Mouse (Mus musculus): Measurements from ENCODE around the gene Mfsd12. TPM values are rescaled to one million over a fixed set of nuclear protein-coding genes. Genes with fewer than 3 reads are reported as not detected.

Gene Mfsd12
- total and polyA plus RNA-seq, 2 experiments from 2014 or later = 10.3 to 30.5 TPM

GRCm38 (mm10) chr10:81320550-81321347 lies 36.5 kb upstream of the Mfsd12 start, which contains the start of gene Cactin:
Gene Cactin (plus strand): TSS chr10:81321103.
- peak; percentile 91 for ATAC-seq (ENCODE audit: insufficient read depth, low read depth)
- Histone ChIP-seq H3K9me3 (replicated peaks; ENCODE audit: control insufficient read depth, low read length) (no peaks in the 10 kb centered on the region), H3K9ac (replicated peaks; ENCODE audit: low read depth, low read length) (peak within 1 kb of the TSS; percentile 93), H3K27ac (ENCODE audit: low read depth) (peak within 1 kb of the TSS; percentile 92), H3K4me2 (ENCODE audit: low read depth, low read length) (peak within 1 kb of the TSS; percentile 86), H3K4me1 (ENCODE audit: control insufficient read depth, insufficient read depth) (peaks cover 19% of the 10 kb centered on the region), H3K36me3 (replicated peaks; ENCODE audit: control insufficient read depth, insufficient read depth, low read length) (peaks cover 55% of the 10 kb centered on the region), H3K4me3 (ENCODE audit: low read depth, low read length) (peak within 1 kb of the TSS; percentile 97), H3K27me3 (ENCODE audit: control insufficient read depth, insufficient read depth, low read length) (no peaks in the 10 kb centered on the region)
- WGBS = under 1% methylated on average over 67 of the region's 68 CpGs
- peak; percentile 100 for DNase-seq (ENCODE audit: low spot score)
- TF ChIP-seq EP300 (IDR thresholded peaks at IDR 0.05; ENCODE audit: low read depth) (peak; percentile 96), CTCF (IDR thresholded peaks at IDR 0.05; ENCODE audit: low read depth) (peak; percentile 29)

- Histone ChIP-seq H3K9ac (replicated peaks; ENCODE audit: low read depth, low read length) (peak overlapping the region; percentile 93), H3K27ac (ENCODE audit: low read depth) (peak overlapping the region; percentile 92), H3K4me1 (ENCODE audit: control insufficient read depth, insufficient read depth) (peaks cover 19% of the 10 kb centered on the region), H3K9me3 (replicated peaks; ENCODE audit: control insufficient read depth, low read length) (no peaks in the 10 kb centered on the region), H3K36me3 (replicated peaks; ENCODE audit: control insufficient read depth, insufficient read depth, low read length) (peaks cover 57% of the 10 kb centered on the region), H3K4me2 (ENCODE audit: low read depth, low read length) (peak overlapping the region; percentile 86), H3K27me3 (ENCODE audit: control insufficient read depth, insufficient read depth, low read length) (no peaks in the 10 kb centered on the region), H3K4me3 (ENCODE audit: low read depth, low read length) (peak overlapping the region; percentile 97)
- TF ChIP-seq EP300 (IDR thresholded peaks at IDR 0.05; ENCODE audit: low read depth) (no peak), CTCF (IDR thresholded peaks at IDR 0.05; ENCODE audit: low read depth) (no peak)
- DNase-seq (ENCODE audit: low spot score) = no peak
- 2% methylated on average over 19 of the region's 20 CpGs for WGBS
- no peak for ATAC-seq (ENCODE audit: insufficient read depth, low read depth)
Observed at GRCm38 (mm10) chr10:81321436-81321835, 35.9 kb upstream of the Mfsd12 start.

GRCm38 (mm10) chr10:81322444-81322843 lies 34.8 kb upstream of the Mfsd12 start:
- no peak for ATAC-seq (ENCODE audit: insufficient read depth, low read depth)
- H3K4me2 ChIP-seq (ENCODE audit: low read depth, low read length) = peak overlapping the region; percentile 86; the same call in 1 of the 2 replicates
- H3K4me3 ChIP-seq (ENCODE audit: low read depth, low read length) = no peak overlapping the region
- H3K9ac ChIP-seq (replicated peaks; ENCODE audit: low read depth, low read length) = no peak overlapping the region
- H3K36me3 ChIP-seq (replicated peaks; ENCODE audit: control insufficient read depth, insufficient read depth, low read length) = peaks cover 65% of the 10 kb centered on the region
- TF ChIP-seq EP300 (IDR thresholded peaks at IDR 0.05; ENCODE audit: low read depth) = no peak
- TF ChIP-seq CTCF (IDR thresholded peaks at IDR 0.05; ENCODE audit: low read depth) = no peak
- 91% methylated on average over 27 of the region's 27 CpGs for WGBS
- H3K9me3 ChIP-seq (replicated peaks; ENCODE audit: control insufficient read depth, low read length) = no peaks in the 10 kb centered on the region
- H3K4me1 ChIP-seq (ENCODE audit: control insufficient read depth, insufficient read depth) = peaks cover 19% of the 10 kb centered on the region
- no peak for DNase-seq (ENCODE audit: low spot score)
- no peak overlapping the region for H3K27ac ChIP-seq (ENCODE audit: low read depth)
- H3K27me3 ChIP-seq (ENCODE audit: control insufficient read depth, insufficient read depth, low read length) = no peaks in the 10 kb centered on the region

- no peak overlapping the region for H3K4me3 ChIP-seq (ENCODE audit: low read depth, low read length)
- no peak overlapping the region for H3K4me2 ChIP-seq (ENCODE audit: low read depth, low read length)
- peaks cover 57% of the 10 kb centered on the region for H3K36me3 ChIP-seq (replicated peaks; ENCODE audit: control insufficient read depth, insufficient read depth, low read length)
- peaks cover 26% of the 10 kb centered on the region for H3K4me1 ChIP-seq (ENCODE audit: control insufficient read depth, insufficient read depth)
- no peak overlapping the region for H3K9ac ChIP-seq (replicated peaks; ENCODE audit: low read depth, low read length)
- ATAC-seq (ENCODE audit: insufficient read depth, low read depth) (no peak), DNase-seq (ENCODE audit: low spot score) (no peak)
- no peak overlapping the region for H3K27ac ChIP-seq (ENCODE audit: low read depth)
- no peaks in the 10 kb centered on the region for H3K27me3 ChIP-seq (ENCODE audit: control insufficient read depth, insufficient read depth, low read length)
- TF ChIP-seq EP300 (IDR thresholded peaks at IDR 0.05; ENCODE audit: low read depth) (no peak), CTCF (IDR thresholded peaks at IDR 0.05; ENCODE audit: low read depth) (no peak)
- H3K9me3 ChIP-seq (replicated peaks; ENCODE audit: control insufficient read depth, low read length) = no peaks in the 10 kb centered on the region
- 89% methylated on average over 23 of the region's 23 CpGs for WGBS
Observed at GRCm38 (mm10) chr10:81323141-81323775, 34.0 kb upstream of the Mfsd12 start.

GRCm38 (mm10) chr10:81323791-81324530 lies 33.3 kb upstream of the Mfsd12 start:
- no peaks in the 10 kb centered on the region for H3K9me3 ChIP-seq (replicated peaks; ENCODE audit: control insufficient read depth, low read length)
- WGBS = 91% methylated on average over 18 of the region's 18 CpGs
- no peak overlapping the region for H3K9ac ChIP-seq (replicated peaks; ENCODE audit: low read depth, low read length)
- DNase-seq (ENCODE audit: low spot score) (no peak), ATAC-seq (ENCODE audit: insufficient read depth, low read depth) (no peak)
- peaks cover 29% of the 10 kb centered on the region for H3K4me1 ChIP-seq (ENCODE audit: control insufficient read depth, insufficient read depth)
- H3K27ac ChIP-seq (ENCODE audit: low read depth) = no peak overlapping the region
- H3K4me2 ChIP-seq (ENCODE audit: low read depth, low read length) = no peak overlapping the region
- H3K4me3 ChIP-seq (ENCODE audit: low read depth, low read length) = no peak overlapping the region
- no peaks in the 10 kb centered on the region for H3K27me3 ChIP-seq (ENCODE audit: control insufficient read depth, insufficient read depth, low read length)
- H3K36me3 ChIP-seq (replicated peaks; ENCODE audit: control insufficient read depth, insufficient read depth, low read length) = peaks cover 51% of the 10 kb centered on the region
- TF ChIP-seq EP300 (IDR thresholded peaks at IDR 0.05; ENCODE audit: low read depth) = no peak
- no peak for TF ChIP-seq CTCF (IDR thresholded peaks at IDR 0.05; ENCODE audit: low read depth)

Data from heart, postnatal 0 days (tissue).